Mouse (Mus musculus) erythroblast, embryonic 14.5 days (primary cell): Measurements from ENCODE around the gene Ccdc170.

Experiments used
- GATA1 ChIP-seq: IDR thresholded peaks from 2 replicates; pipeline ENCODE4 v1.6.1; 2012; ENCODE audit warnings: low read length, inconsistent platforms, mixed read lengths
- TAL1 ChIP-seq: IDR thresholded peaks from 3 replicates; pipeline ENCODE4 v1.6.1; 2012; ENCODE audit warnings: low read length, inconsistent platforms, mixed read lengths

DNA sequence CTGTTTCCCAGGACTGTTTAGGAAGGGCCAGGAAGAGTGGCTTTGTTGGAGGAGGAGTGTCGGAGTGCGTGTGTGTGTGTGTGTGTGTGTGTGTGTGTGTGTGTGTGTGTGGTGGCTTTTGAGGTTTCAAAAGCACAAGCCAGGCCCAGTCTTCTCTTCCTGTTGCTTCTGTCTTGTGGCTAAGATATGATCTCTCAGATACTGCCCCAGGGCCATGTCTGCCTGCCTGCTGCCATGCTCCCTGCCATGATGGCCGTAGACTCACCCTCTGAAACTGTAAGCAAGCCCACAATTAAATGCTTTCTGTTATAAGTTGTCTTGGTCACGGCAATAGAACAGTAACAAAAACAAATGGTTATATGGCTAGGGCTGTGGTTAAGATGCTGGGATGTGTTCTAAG lies 114.9 kb downstream of the Ccdc170 start:
- TF ChIP-seq GATA1, result no peak
- TF ChIP-seq TAL1, result no peak
